Mouse (Mus musculus) small intestine, adult 2 months (tissue): ENCODE data around the gene Hspb7.

ENCODE experiments used
- CTCF ChIP-seq: fragments of 200-500 bp; IDR thresholded peaks from 2 replicates; pipeline ENCODE4 v1.5.1; 2012; ENCODE audit warnings: low read depth, mild to moderate bottlenecking, control low read depth, inconsistent platforms, low read length, moderate library complexity, mixed read lengths; ENCODE audit not compliant: insufficient replicate concordance, insufficient read length; ENCODE audit errors: extremely low read depth
- POLR2A ChIP-seq: fragments of 200-500 bp; IDR thresholded peaks from 2 replicates; pipeline ENCODE4 v1.6.1; 2012; ENCODE audit warnings: low read depth, mild to moderate bottlenecking, control low read depth, inconsistent platforms, low read length, moderate library complexity

DNA sequence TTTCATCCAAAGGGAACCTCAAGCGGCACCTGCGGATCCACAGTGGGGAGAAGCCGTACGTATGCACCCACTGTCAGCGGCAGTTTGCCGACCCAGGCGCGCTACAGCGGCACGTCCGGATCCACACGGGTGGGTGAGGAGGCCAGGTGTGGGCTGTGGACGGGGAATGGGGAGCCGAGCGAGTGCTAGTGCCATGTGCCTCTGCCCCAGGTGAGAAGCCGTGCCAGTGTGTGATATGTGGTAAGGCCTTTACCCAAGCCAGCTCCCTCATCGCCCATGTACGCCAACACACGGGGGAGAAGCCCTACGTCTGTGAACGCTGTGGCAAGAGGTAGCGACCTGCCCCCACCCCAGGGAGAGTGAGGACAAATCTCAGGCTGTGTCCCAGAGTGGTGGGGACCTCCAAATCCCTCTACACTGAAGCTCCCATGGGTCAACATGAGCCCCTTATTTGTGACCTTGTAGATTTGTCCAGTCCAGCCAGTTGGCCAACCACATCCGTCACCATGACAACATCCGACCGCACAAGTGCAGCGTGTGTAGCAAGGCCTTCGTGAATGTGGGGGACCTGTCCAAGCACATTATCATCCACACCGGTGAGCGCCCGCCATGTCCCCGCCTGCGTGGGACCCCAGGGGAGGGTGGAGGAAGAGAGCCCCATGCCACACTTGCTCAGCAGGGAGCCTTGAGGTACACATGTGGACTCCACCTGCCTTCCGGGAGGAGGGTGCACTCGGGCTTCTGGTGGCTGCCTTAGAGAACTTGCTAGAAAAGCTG lies 45.1 kb downstream of the Hspb7 start:
- no peak for TF ChIP-seq POLR2A
- TF ChIP-seq CTCF: no peak
